Mouse (Mus musculus): Measurements from ENCODE around the gene Exosc5.

DNA sequence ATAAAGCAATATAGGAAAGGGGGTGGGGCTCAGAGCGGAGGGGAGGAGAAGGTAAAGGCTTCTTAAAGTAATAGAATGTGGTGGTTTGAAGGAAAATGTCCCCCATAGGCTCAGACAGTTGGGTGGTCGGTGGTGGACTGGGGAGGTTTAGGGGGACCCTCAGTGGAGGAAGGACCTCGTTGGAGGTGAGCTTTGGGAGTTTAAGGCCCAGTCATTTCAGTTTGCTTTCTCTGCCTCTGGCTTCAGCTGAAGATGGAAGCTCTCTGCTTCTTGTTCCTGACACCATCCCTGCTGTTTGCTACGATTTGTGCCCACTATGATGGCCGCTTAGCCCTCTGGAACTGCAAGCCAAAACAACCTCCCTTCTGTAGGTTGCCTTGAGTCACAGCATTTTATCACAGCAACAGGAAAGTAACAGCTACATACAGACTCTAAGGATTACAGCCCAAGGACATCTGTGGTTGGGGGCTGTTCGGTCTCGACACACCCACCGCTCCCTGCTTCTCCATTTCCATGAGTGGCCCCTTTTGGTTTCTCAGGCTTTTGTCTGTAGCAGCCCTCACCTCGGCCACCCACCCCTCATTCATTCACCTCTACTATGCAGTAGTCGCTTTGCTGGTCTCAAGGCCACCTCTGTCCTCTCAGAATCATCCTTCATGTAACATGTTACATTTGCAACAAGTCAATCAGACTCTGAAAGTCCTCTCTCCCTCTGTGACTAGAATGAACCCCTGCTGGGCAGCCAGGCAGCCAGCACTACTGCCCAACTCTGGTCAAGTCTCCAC, 41.4 kb upstream of the Exosc5 start:
- TF ChIP-seq CTCF (IDR thresholded peaks at IDR 0.05; ENCODE audit: borderline replicate concordance, insufficient read depth, low read length) (no peak), POLR2A (IDR thresholded peaks at IDR 0.05; ENCODE audit: low read depth, low read length) (no peak)
